Mouse (Mus musculus): ENCODE data around the gene Bpifa1. TPM values are rescaled to one million over a fixed set of nuclear protein-coding genes. Genes with fewer than 3 reads are reported as not detected.
"Not testable (repeated sequence)": the region's sequence is repeated elsewhere in the genome, so short reads cannot be mapped to it uniquely, and the experiment has no call there.

Gene Bpifa1
- polyA plus RNA-seq (2016; fragmentation: Nextera tagmentation; extraction: Ambion mirVana): 0.18 TPM in 1 of 2 replicates, not detected in the other

DNA sequence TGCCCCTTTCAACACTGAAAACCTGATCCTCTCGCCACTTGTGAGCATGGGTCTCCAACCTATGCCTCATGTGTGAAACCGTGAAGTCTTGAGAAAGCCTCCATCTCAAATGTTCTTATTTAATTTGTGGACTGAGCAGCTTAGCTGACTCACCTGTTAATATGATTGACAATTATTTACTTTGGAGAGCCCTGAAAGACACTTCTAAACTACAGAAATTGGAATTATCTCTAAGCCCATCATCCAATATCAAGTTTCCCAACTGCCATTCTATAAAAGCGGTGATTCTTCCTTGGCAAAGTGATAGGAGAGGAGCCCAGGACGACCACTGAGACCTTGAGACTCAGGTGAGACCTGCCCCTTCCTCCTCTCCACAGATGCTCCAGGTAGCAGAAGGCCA lies at the start of gene Bpifa1:
Gene Bpifa1 (plus strand): TSS at position 301 of the 400 bp plus-strand sequence.
- no peaks in the 10 kb centered on the region for H3K27me3 ChIP-seq (ENCODE audit: insufficient read depth, poor library complexity, severe bottlenecking)
- no peaks in the 10 kb centered on the region for H3K36me3 ChIP-seq
- no peak within 1 kb of the TSS for H3K27ac ChIP-seq
- no peaks in the 10 kb centered on the region for H3K4me1 ChIP-seq (replicated peaks)
- WGBS: 80% methylated on average over 4 of the region's 4 CpGs
- H3K4me3 ChIP-seq: no peak within 1 kb of the TSS
- no peak for DNase-seq (ENCODE audit: low spot score)
- H3K9me3 ChIP-seq: no peaks in the 10 kb centered on the region

DNA sequence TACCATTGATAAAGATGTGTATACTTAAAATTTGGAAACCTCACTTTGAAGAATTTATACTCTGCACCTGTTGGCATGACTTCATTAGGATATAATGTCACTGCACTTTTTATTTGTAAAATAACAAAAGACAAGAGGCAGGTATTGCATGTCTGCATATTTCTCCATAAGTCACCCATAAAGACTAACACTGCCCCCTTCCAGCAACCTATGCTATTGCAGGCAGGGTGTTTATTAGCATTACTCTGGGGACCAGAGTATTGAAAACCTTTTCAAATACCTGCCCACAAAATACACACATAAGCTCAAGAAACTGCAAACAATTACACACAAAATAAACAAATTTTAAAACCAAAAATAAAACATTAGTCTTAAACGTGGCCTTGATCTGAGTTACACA lies 44.9 kb upstream of the Bpifa1 start:
- 44% methylated on average over 1 of the region's 1 CpGs for WGBS

DNA sequence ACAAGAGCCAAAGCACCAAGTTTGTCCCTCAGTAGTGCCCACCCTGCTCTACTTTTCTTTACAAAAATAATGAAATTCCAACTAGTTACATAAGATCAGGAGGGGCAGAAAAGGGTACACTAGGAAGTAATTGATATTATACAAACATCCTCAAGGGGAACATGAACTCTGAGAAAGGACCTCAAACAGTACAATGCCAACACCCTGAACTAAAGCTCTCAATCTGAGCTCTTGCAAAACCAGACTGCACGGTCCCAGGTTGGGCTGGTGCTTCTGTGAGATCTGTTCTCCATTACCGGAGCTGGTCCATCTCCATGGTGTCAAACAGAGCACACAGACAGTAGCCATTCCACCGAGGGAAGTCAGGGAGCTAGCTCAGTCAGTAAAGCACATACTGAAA lies 25.3 kb upstream of the Bpifa1 start:
- H3K4me3 ChIP-seq: no peak overlapping the region
- no peak overlapping the region for H3K27ac ChIP-seq
- H3K9me3 ChIP-seq: no peaks in the 10 kb centered on the region
- no peak for DNase-seq (ENCODE audit: low spot score)
- 91% methylated on average over 3 of the region's 3 CpGs for WGBS
- no peaks in the 10 kb centered on the region for H3K36me3 ChIP-seq
- H3K4me1 ChIP-seq (replicated peaks): no peaks in the 10 kb centered on the region
- no peaks in the 10 kb centered on the region for H3K27me3 ChIP-seq (ENCODE audit: insufficient read depth, poor library complexity, severe bottlenecking)

More for the DNA sequence above, 44.9 kb upstream of the Bpifa1 start:
- no peak for DNase-seq (ENCODE audit: low spot score)
- no peaks in the 10 kb centered on the region for H3K36me3 ChIP-seq
- no peaks in the 10 kb centered on the region for H3K9me3 ChIP-seq
- H3K27ac ChIP-seq: no peak overlapping the region
- H3K27me3 ChIP-seq (ENCODE audit: insufficient read depth, poor library complexity, severe bottlenecking): no peaks in the 10 kb centered on the region
- H3K4me1 ChIP-seq (replicated peaks): no peaks in the 10 kb centered on the region
- no peak overlapping the region for H3K4me3 ChIP-seq

DNA sequence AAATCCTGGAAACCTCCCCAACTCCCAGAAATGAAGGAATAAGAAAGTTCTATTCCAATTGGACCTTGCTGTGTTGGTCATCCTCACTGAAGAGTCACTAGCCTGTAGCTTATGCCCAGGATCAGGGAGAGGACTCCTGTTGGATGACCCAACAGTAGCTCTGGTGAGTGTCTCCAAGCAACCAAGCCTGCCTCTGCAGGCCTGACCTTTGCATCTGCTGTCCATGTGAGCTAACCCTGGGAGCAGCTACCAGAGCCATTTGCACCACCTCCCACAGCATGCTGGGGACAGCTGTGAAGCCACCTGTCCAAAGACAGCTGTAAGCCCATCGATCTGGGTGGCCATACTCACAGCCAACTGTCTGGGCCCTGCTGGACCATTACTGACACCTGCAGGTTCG lies 12.6 kb upstream of the Bpifa1 start, which contains the start of gene Bpifa3:
Gene Bpifa3 (plus strand): TSS at position 217 of the 400 bp plus-strand sequence.
- Histone ChIP-seq H3K36me3 (no peaks in the 10 kb centered on the region), H3K9me3 (no peaks in the 10 kb centered on the region), H3K27ac (no peak within 1 kb of the TSS), H3K27me3 (ENCODE audit: insufficient read depth, poor library complexity, severe bottlenecking) (no peaks in the 10 kb centered on the region), H3K4me1 (replicated peaks) (no peaks in the 10 kb centered on the region), H3K4me3 (no peak within 1 kb of the TSS)
- WGBS: 73% methylated on average over 2 of the region's 2 CpGs
- no peak for DNase-seq (ENCODE audit: low spot score)

DNA sequence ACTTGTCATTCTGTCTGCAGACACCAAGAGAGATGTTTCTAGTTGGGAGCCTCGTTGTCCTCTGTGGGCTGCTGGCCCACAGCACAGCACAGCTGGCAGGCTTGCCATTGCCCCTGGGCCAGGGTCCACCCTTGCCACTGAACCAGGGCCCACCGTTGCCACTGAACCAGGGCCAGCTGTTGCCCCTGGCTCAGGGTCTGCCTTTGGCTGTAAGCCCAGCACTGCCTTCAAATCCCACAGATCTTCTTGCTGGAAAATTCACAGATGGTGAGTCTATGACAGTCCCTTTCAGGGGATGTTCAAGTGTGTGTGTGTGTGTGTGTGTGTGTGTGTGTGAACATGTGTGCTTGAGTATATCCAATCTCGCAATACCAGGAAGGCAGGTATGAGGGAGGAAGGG lies 1.1 kb downstream of the Bpifa1 start:
- Histone ChIP-seq H3K4me3 (no peak overlapping the region), H3K4me1 (replicated peaks) (no peaks in the 10 kb centered on the region), H3K27ac (no peak overlapping the region), H3K36me3 (no peaks in the 10 kb centered on the region), H3K27me3 (ENCODE audit: insufficient read depth, poor library complexity, severe bottlenecking) (no peaks in the 10 kb centered on the region), H3K9me3 (no peaks in the 10 kb centered on the region)
- 85% methylated on average over 3 of the region's 3 CpGs for WGBS
- no peak for DNase-seq (ENCODE audit: low spot score)

DNA sequence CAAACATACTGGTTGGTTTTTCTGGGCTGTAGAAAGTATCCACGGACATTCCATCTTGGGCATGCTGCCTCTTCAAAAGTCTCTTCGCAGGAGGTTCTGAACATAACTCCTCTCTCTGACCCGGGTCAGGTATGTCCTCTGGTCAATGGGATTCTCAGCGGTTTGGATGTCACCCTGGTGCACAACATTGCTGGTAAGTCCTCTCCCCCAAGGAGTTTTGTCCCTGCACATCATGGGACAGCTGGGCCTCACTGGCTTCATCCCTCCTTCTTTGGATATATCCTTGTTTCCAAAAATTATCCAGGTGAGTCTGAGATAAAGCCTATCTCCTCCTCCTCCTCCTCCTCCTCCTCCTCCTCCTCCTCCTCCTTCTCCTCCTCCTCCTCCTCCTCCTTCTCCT lies 4.8 kb downstream of the Bpifa1 start:
- 78% methylated on average over 4 of the region's 4 CpGs for WGBS
- H3K4me3 ChIP-seq: no peak overlapping the region
- H3K27me3 ChIP-seq (ENCODE audit: insufficient read depth, poor library complexity, severe bottlenecking): no peaks in the 10 kb centered on the region
- no peaks in the 10 kb centered on the region for H3K9me3 ChIP-seq
- H3K4me1 ChIP-seq (replicated peaks): no peaks in the 10 kb centered on the region
- no peak overlapping the region for H3K27ac ChIP-seq
- no peak for DNase-seq (ENCODE audit: low spot score)
- no peaks in the 10 kb centered on the region for H3K36me3 ChIP-seq

DNA sequence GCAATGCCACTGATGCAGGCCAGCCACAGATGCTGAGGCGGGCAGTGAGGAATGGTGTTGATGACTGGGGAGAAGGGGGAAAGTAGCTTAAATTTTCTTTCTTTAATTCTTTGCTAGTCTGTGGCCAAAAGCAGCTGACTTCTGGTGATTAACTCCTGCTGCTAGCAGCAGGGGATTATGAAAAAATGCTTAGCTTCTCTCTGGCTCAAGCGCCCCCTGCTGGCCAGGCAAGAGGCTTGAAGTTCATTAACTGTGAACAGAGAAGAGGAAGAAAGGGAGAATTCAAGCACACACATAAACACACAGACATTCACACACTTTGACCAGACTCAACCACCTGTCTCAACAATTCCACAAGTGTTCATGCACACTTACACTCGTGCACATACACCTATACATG lies 15.8 kb downstream of the Bpifa1 start:
- Histone ChIP-seq H3K27ac (no peak overlapping the region), H3K4me3 (no peak overlapping the region), H3K36me3 (no peaks in the 10 kb centered on the region), H3K27me3 (ENCODE audit: insufficient read depth, poor library complexity, severe bottlenecking) (no peaks in the 10 kb centered on the region), H3K9me3 (peaks cover 7% of the 10 kb centered on the region; the same call in 1 of the 2 replicates), H3K4me1 (replicated peaks) (no peaks in the 10 kb centered on the region)
- WGBS: 46% methylated on average over 3 of the region's 3 CpGs
- peak; percentile 41 for DNase-seq (ENCODE audit: low spot score)

DNA sequence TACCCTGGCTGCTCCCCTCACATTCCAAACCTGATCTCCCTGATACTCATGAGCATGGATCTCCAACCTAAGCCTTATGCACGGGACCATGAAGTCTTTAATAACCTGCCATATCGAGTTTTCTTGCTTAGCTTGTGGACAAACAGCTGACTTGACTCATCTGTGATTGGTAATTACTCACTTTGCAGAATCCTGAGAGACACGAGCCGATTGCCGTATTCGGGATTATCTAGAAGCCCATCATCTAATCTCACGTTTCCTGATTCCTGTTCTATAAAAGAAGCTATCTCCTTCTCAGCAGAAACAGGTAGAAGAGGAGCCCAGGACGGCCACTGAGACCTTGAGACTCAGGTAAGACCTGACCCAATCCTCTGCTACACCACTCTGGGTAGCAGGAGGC lies 19.6 kb downstream of the Bpifa1 start, which contains the start of gene Bpifa5:
Gene Bpifa5 (plus strand): TSS at position 301 of the 400 bp plus-strand sequence.
- 84% methylated on average over 8 of the region's 8 CpGs for WGBS

DNA sequence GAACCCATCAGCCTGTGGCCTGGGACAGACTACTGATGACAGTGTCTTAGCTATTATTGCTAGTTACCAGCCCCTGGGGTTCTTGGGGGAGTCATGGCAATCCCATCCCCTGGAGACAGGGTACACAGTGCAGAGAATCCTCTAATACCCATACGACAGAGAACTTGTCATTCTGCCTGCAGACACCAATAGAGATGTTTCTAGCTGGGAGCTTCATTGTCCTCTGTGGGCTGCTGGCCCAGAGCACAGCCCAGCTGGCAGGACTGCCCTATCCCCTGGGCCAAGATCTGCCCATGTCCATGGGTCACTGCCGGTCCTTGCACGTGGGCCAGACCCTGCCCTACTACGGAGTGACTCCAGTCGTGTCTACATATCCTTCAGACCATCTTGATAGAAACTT lies 20.6 kb downstream of the Bpifa1 start:
- H3K4me3 ChIP-seq: no peak overlapping the region
- H3K27ac ChIP-seq: no peak overlapping the region
- WGBS: 85% methylated on average over 5 of the region's 5 CpGs
- H3K4me1 ChIP-seq (replicated peaks): no peaks in the 10 kb centered on the region
- H3K9me3 ChIP-seq: peaks cover 7% of the 10 kb centered on the region; the same call in 1 of the 2 replicates
- DNase-seq (ENCODE audit: low spot score): no peak
- no peaks in the 10 kb centered on the region for H3K27me3 ChIP-seq (ENCODE audit: insufficient read depth, poor library complexity, severe bottlenecking)
- no peaks in the 10 kb centered on the region for H3K36me3 ChIP-seq

More for the DNA sequence above, 19.6 kb downstream of the Bpifa1 start, which contains the start of gene Bpifa5:
- Histone ChIP-seq H3K9me3 (peaks cover 7% of the 10 kb centered on the region; the same call in 1 of the 2 replicates), H3K27me3 (ENCODE audit: insufficient read depth, poor library complexity, severe bottlenecking) (no peaks in the 10 kb centered on the region), H3K4me1 (replicated peaks) (no peaks in the 10 kb centered on the region), H3K27ac (no peak within 1 kb of the TSS), H3K4me3 (no peak within 1 kb of the TSS), H3K36me3 (no peaks in the 10 kb centered on the region)
- DNase-seq (ENCODE audit: low spot score): no peak

DNA sequence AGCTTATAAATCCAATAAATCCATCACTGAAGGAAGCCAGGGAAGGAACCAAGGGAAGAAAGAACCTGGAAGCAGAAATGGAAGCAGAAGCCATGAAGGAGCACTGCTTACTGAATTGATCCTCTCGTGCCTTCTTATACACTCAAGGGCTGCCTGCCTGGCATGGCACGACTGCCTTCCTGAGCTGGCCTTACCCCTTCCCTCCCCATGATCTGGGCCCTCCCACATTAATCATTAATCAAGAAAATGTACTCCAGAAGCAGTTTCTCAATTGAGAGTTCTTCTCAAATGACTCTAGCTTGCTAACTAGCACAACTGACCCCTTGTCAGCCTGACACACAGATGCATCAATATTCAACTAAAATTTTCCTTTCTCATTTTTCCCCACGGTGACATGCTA lies 26.5 kb downstream of the Bpifa1 start:
- Histone ChIP-seq H3K36me3 (no peaks in the 10 kb centered on the region), H3K4me3 (no peak overlapping the region), H3K9me3 (no peaks in the 10 kb centered on the region), H3K27me3 (ENCODE audit: insufficient read depth, poor library complexity, severe bottlenecking) (no peaks in the 10 kb centered on the region), H3K27ac (no peak overlapping the region), H3K4me1 (replicated peaks) (no peaks in the 10 kb centered on the region)
- WGBS: 68% methylated on average over 3 of the region's 3 CpGs
- DNase-seq (ENCODE audit: low spot score): no peak

DNA sequence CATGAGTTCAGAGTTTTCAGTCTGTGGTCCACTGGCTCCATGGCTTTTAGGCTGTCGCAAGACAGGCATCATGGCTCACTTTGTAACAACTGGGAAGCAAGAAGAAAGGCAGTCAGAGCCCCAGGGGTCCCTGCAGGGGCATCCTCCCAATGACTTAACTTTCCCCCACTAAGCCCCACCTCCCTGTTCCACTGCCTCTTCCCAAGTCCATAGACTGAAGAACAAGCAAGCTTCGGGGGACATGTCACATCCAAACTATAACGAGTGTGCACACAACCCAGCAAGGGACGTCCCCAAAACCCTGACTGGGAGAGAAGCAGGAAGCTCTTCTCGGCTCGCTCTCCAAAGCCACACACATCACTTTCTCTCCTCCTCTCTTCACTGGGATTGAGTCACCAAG lies 28.9 kb downstream of the Bpifa1 start:
- DNase-seq (ENCODE audit: low spot score): no peak
- H3K4me1 ChIP-seq (replicated peaks): no peaks in the 10 kb centered on the region
- H3K27ac ChIP-seq: no peak overlapping the region
- H3K9me3 ChIP-seq: no peaks in the 10 kb centered on the region
- WGBS: 75% methylated on average over 6 of the region's 6 CpGs
- no peaks in the 10 kb centered on the region for H3K27me3 ChIP-seq (ENCODE audit: insufficient read depth, poor library complexity, severe bottlenecking)
- no peaks in the 10 kb centered on the region for H3K36me3 ChIP-seq
- H3K4me3 ChIP-seq: no peak overlapping the region

DNA sequence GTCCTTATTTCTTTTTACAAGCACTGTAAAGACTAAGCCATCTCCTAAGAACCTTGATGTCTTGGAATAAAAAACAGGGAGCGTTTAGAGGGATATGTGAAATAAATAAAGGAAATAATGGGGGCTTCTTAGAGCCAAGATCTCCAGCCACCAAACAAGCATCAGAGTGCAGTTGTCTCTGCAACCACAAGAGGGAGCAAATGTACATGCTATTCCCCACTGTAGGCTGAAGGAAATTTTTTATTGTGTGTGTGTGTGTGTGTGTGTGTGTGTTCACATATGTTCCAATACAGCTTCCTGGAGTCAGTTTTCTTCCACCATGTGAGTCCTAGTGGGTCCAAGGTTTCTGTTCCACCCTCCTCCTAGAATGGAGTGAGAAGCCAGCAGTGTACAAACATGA lies 30.6 kb downstream of the Bpifa1 start:
- DNase-seq (ENCODE audit: low spot score): peak; percentile 32
- H3K27ac ChIP-seq: no peak overlapping the region
- no peak overlapping the region for H3K4me3 ChIP-seq
- H3K9me3 ChIP-seq: no peaks in the 10 kb centered on the region
- WGBS: 41% methylated on average over 1 of the region's 1 CpGs
- no peaks in the 10 kb centered on the region for H3K27me3 ChIP-seq (ENCODE audit: insufficient read depth, poor library complexity, severe bottlenecking)
- no peaks in the 10 kb centered on the region for H3K36me3 ChIP-seq
- H3K4me1 ChIP-seq (replicated peaks): no peaks in the 10 kb centered on the region

DNA sequence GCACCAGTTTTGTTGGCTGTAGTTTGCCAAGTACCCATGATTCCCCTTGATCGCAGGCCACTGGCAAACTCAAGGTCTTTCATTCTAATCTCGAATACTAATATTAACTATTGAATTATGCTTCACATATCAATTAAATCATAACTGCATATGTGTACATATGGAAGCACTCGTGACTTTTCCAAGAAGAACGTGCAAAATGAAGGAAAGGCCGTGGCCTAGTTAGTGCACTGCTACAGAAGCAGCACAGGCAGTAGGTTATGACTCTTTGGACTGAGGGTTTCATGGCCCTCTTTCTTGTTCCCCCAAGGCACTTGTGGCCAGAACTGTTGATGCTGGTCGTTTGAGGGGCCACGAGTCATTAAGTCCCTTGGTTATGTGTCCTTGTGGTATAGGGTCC lies 39.2 kb downstream of the Bpifa1 start:
- H3K27ac ChIP-seq; H3K36me3 ChIP-seq; DNase-seq (ENCODE audit: low spot score); H3K9me3 ChIP-seq; H3K4me3 ChIP-seq; H3K4me1 ChIP-seq (replicated peaks); H3K27me3 ChIP-seq (ENCODE audit: insufficient read depth, poor library complexity, severe bottlenecking): not testable (repeated sequence)
- WGBS: 88% methylated on average over 7 of the region's 7 CpGs

DNA sequence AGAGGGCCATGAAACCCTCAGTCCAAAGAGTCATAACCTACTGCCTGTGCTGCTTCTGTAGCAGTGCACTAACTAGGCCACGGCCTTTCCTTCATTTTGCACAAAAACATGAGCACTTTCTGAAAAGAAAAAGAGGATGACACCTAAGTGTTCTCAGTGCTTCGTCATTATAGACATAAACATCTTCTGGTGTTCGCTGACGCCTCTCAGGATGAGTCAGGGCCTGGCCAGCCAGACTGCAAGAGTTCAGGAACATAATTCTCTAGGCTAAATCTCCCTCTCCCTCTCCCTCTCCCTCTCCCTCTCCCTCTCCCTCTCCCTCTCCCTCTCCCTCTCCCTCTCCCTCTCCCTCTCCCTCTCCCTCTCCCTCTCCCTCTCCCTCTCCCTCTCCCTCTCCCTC lies 40.4 kb downstream of the Bpifa1 start:
- H3K36me3 ChIP-seq; H3K27ac ChIP-seq; H3K27me3 ChIP-seq (ENCODE audit: insufficient read depth, poor library complexity, severe bottlenecking); H3K4me1 ChIP-seq (replicated peaks); DNase-seq (ENCODE audit: low spot score); H3K4me3 ChIP-seq; H3K9me3 ChIP-seq: not testable (repeated sequence)
- 81% methylated on average over 4 of the region's 4 CpGs for WGBS
